Mouse (Mus musculus) ovary, postnatal 14 days (tissue): ENCODE measurements around the gene Zscan20.
A peak's percentile ranks its signal among the peaks of the same experiment; 100 is the strongest.

Experiments
- DNase-seq: peaks from one replicate; pipeline ENCODE4 v3.0.0; 2022; ENCODE audit warnings: low spot score

The Zscan20 gene

GRCm38 (mm10) chr4:128609925-128610402 lies at the start of gene Zscan20:
Zscan20 (minus strand) TSS chr4:128610098.
- peak; percentile 83 for DNase-seq

GRCm38 (mm10) chr4:128655446-128655845 lies 45.5 kb upstream of the Zscan20 start:
- no peak for DNase-seq

DNA sequence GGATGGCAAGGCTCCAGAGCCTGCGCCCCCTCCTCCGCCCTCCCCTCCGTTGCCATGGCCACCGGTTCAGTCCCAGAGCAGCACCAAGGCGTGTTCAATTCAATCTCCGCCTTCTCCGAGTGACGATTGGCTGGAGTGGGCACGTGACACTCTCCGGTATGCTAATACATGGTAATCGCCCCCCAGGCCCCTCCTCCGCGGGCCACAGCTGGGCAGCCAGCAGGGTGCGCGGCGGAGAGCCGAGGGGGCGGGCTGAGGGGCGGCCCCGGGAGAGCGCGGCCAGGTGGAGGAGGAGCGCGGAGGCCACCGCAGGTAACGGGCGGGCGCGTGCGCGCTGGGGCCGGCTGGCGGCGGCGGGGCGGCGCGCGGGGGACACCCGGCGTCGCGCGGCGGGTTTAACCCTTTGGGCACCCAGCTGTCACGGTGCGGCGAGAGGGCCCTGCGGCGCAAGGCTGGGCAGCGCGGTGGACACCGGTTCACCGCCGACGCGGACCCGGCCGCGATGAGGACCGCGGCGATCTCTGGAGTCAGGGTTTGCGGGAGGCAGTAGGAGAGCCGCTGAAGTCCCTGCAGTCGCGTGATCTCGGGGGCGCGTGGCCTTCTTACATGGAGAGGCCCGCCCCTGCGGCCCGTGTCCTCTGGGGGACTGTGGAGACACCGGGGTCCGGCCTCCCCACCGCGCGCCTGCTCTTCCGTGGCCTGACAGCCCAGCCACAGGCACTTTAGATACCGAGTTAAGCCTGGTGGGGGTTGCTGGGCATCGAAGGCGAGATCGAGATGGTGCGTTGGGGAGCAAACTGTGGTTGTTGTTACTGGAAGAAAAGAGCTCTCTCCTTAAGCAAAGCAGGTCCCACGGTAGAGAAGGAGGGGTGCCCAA lies 44.8 kb upstream of the Zscan20 start, which contains the start of gene Phc2:
TSS of gene Phc2 (plus strand) at position 198 of the 877 bp plus-strand sequence.
- peak; percentile 88 for DNase-seq

DNA sequence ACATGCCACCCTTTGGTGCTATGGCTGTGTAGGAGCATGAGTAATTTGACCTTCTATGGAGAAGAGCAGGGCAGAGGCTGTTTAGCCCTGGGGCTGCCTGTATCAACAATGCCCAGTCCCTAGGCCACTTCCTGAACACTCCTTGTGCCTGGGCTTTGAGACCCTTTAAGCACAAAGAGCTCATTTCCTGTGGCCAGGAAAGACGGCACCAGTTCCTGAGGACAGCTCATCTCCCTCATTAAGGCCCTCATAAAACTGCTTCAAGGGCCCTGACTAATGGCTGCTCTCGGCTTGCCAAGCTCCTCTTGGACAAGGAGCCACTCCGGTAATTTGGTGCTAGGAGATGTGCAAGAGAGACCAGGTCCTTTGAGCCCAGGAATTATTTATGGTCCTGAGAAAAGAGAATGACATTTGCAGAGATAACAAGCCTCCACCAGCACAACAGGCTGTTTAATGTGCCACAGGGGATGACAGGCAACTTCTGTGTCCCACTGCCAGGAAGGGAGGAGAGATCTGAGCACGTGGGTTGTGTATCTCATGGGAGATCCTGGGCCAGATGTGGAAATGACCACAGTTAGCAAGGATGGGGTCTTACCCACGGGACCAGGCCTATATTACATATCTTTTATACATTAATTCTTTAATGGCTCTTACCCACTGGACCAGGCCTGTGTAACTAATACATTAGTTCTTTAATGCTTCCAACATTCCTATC lies 42.8 kb upstream of the Zscan20 start:
- DNase-seq = no peak

DNA sequence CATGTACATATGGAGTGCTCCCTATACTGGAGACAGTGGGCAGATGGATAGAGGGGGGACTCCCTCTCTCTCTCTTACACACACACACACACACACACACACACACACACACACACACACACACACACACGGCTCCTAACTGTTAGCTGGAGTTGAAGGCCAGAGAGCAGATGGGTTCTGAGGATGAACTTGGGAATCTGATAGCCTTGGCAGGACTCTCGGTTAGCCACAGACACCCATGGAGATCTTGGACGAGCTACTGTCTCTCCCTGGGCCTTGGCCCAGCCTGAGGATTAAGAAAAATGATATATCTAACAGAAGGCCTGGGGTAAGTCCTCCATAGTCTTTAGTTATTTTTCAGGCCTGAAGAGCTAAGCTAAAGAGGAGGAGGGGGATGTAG lies 41.6 kb upstream of the Zscan20 start:
- DNase-seq = no peak

DNA sequence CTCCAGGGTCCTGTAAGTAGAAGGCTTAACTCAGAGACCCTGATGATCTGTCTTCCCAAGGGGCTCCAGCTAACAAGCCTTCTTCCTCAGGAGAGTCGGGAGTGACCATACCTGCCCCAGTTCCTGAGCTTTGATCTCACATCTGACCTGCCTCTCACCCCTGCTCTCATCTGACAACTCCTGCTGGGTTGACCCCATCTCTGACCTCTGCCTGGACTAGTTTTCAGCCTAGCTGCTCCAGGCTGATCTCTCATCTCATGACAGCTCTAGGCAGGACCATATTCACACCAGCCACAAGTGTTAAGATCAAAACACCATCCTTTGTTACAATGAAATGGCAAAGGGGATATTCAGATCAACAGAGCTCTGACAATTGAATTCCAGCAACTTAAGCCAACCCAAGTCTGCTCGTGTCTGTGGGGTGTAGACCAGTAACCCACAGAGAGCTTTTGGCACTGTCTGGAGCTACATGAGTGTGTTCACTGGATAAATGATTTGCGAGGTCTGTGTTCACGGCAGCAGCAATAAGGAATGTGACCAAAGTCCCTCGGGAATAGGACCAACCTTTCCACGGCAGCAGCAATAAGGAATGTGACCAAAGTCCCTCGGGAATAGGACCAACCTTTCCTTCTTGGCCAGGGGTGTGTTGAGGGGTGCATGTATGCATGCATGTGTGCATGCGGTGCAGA lies 38.8 kb upstream of the Zscan20 start:
- DNase-seq = no peak

DNA sequence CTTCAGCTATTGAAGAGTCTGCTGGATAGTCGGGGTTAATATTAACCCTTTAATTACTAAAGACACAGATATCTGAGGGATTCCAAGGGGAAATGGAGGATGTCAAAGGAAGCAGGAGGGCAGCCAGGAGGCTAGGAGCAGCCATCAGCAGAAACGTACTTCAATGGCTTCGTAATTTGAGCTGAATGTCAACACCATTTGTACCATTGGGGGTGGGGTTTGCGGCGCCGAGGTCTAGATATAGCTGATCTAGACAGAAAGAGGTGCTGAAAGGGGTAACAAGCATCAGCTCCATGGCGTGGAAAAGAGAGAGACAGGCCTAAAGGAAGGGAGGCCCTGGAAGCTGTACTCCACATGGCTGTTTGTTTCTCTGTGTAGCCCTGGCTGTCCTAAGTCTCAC lies 36.9 kb upstream of the Zscan20 start:
- no peak for DNase-seq

DNA sequence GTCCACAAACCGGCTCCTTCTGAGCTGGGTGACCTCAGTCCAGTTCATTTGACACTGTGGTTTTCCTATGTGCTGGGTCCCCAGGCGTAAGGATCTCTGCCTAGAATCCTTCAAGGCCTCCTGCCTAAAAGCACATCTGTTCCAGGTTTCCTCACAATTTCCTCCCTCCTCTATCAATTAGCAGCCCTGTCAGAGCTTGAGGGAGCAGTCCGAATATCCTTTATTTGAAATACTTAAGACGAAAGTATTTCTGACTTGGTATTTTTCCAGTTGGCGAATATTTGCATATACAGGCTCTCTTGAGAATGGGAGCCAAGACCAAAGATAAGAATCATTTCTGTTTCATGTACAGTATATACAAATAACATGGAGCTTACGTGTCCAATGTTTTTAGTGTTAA lies 36.0 kb upstream of the Zscan20 start:
- no peak for DNase-seq

DNA sequence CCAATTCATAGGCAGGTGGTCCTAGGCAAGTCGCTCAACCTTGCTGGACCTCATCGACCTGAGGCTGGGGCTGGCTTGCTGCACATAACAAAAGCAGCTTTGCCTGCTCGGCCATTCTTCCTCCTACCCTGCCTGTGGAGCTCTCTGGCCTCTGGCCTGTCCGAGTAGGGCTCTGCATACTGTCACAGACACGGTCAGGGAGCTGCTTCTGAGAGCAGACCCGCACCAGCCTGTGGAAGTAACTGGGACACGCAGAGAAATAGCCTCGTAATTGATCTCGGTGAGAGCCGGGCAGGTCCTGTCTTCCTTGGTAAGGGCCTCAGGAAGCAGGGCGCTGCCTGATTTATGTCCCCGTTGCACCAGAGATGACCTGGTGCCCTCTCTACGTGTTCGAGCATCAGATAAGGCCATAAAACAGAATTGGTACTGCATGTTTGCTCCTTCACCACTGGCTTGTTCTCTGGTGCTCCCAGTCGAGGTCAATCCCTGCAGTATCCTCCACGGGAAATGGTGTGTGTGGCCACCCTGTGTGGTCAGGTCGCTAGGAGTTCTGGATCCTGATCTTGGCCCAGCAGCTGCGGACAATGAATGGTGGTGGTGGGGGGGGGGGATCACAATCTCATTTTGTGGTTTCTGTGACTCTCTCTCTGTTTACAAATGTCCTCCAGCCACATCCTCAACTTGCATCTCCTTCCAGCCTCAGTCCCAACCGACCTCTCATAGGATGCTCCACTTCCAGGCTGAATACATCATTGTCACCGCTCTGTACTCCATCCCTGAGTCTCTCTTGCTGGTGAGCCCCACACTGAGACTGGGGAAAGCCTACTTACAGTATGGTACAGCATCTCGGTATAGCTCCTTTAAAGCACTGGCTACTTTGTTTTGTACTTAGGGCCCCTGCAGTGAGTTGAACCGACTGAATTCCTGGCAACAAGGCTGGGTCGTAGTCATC lies 32.1 kb upstream of the Zscan20 start:
- no peak for DNase-seq

DNA sequence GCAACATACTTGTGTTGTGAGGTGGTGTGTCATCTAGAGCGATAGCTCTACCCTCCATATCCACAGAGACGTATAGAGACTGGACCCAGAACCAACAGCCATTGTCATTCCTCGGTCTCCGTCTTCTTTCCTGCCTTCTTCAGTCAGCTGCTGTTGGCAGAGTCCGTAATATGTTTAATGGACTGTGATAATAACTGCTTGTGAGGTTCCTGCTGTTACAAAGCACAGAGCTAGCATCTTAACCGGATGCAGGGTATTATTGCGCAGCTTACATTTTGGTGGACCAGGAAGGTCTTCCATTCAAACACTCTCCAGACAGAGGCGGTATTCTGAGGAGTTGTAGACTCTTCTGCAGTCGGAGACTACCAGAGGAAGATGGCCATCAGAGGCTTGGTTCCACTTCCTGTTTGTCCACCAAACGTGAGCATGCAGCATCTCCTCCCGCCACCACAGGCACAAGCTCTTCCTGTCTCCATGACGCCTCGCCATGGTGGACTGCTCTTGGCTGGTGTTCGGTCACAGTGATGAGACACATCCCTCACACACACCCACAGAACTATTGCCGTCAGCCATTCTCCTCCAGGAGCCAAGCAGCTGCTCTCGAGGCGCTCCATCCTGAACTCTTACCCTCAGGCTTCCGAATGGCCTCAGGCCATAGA lies 28.5 kb upstream of the Zscan20 start:
- DNase-seq = no peak

DNA sequence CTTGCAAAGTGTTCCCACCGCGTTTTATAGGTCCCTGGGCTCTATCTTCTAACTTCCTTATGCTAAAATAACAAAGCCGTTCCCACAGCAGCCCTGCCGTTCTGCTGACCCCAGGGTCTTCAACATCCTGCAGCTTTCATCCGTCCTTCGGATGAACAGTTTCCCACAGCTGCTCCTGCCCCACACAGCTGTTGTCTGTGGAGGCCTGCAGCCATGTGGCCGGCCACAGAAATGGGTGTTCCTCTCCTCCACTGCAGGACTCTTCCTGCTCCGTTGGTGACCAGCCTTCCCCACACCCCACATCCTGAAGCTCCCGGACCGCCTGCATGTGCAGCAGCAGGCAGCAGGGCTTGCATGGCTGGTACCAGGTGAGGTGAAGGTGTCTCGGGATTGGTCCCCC lies 27.4 kb upstream of the Zscan20 start:
- no peak for DNase-seq

- DNase-seq = no peak
Measured at GRCm38 (mm10) chr4:128635894-128636585, 26.1 kb upstream of the Zscan20 start.

- no peak for DNase-seq
Measured at GRCm38 (mm10) chr4:128635451-128635850, 25.6 kb upstream of the Zscan20 start.

- no peak for DNase-seq
Measured at GRCm38 (mm10) chr4:128621109-128621508, 11.2 kb upstream of the Zscan20 start.

GRCm38 (mm10) chr4:128620572-128620971 lies 10.7 kb upstream of the Zscan20 start:
- no peak for DNase-seq

DNA sequence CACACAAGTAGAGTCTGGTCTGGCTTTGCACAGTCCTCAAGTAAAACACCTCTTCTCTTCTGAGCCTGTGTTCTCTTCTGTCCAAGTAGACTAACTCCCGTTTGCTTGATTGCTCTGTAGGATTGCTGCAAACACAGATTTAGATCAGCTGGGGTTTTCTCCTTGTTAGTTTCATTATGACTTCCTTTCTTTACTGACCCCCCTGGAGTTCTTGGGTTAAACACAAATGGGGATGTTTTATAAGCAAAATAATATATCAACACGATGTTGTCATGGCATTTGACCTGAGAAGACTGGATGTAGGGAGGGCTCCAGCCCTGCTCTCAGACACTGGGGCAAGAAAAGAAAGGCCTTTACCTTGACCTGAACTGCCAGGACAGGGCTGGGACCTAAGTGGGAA lies 9.1 kb upstream of the Zscan20 start:
- DNase-seq = no peak

GRCm38 (mm10) chr4:128618246-128618911 lies 8.5 kb upstream of the Zscan20 start, which contains the start of gene Tlr12:
Tlr12 (minus strand) TSS chr4:128618619.
- DNase-seq = no peak

GRCm38 (mm10) chr4:128617363-128618120 lies 7.6 kb upstream of the Zscan20 start:
- no peak for DNase-seq

DNA sequence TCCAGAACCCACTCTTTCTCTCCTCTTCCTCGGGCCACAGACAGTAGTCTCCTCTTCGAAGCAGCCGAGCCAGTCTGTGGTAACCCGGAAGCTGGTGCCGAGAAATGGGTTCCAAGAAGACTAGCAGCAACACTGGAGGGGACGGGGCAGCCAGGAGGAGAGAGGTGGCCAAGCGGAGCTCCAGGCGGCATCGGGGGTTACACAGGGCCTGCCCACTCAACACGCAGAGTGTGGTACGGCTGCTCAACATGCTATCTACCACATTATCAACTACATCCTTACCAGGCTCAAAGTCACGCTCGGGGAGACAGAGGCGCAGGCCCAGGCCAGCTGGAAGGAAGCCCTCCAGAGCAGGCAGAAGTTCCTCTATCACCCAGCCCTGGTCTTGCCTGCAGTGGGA lies 5.9 kb upstream of the Zscan20 start:
- DNase-seq = no peak
